Mouse (Mus musculus) embryonic facial prominence, embryonic 14.5 days (tissue): ENCODE results near the gene Rpl18. TPM values are rescaled to one million over a fixed set of nuclear protein-coding genes. Genes with fewer than 3 reads are reported as not detected.

Experiments used
- ATAC-seq: fragments of 200-750 bp; cut with Nextera tagmentation; 2 replicates; pipeline ENCODE4 v1.8.0; 2017; ENCODE audit warnings: low read depth, moderate number of reproducible peaks, moderate TSS enrichment
- DNase-seq: peaks from one replicate; pipeline ENCODE4 v3.0.0-alpha.2; 2015; ENCODE audit warnings: low spot score
- H3K27ac ChIP-seq: fragments of 300-500 bp; sonication (generic); replicated peaks from 2 replicates; pipeline ENCODE4 v1.5.1; 2014; ENCODE audit warnings: low read depth, mild to moderate bottlenecking, low read length, moderate library complexity
- H3K27me3 ChIP-seq: fragments of 300-500 bp; sonication (generic); replicated peaks from 2 replicates; pipeline ENCODE4 v1.6.1; 2014; ENCODE audit warnings: low read length; ENCODE audit not compliant: control insufficient read depth, insufficient read depth
- H3K36me3 ChIP-seq: fragments of 300-500 bp; sonication (generic); 2 replicates; pipeline ENCODE4 v1.6.1; 2014; ENCODE audit warnings: low read length, mixed read lengths; ENCODE audit not compliant: control insufficient read depth, insufficient read depth
- H3K4me1 ChIP-seq: fragments of 300-500 bp; sonication (generic); 2 replicates; pipeline ENCODE4 v1.6.1; 2014; ENCODE audit warnings: antibody characterized with exemption, low read length; ENCODE audit not compliant: control insufficient read depth, insufficient read depth
- H3K4me2 ChIP-seq: fragments of 300-500 bp; sonication (generic); 2 replicates; pipeline ENCODE4 v1.6.1; 2014; ENCODE audit warnings: low read depth, mild to moderate bottlenecking, low read length, moderate library complexity, mixed read lengths
- H3K4me3 ChIP-seq: fragments of 300-500 bp; sonication (generic); 2 replicates; pipeline ENCODE4 v1.5.1; 2014; ENCODE audit warnings: low read depth, mild to moderate bottlenecking, low read length
- H3K9ac ChIP-seq: fragments of 300-500 bp; sonication (generic); 2 replicates; pipeline ENCODE4 v1.6.1; 2014; ENCODE audit warnings: low read depth, mild to moderate bottlenecking, low read length, moderate library complexity, mixed read lengths
- H3K9me3 ChIP-seq: fragments of 300-500 bp; sonication (generic); 2 replicates; pipeline ENCODE4 v1.6.1; 2016; ENCODE audit warnings: low read length; ENCODE audit not compliant: control insufficient read depth
- WGBS: fragments of 180-500 bp; shearing (Covaris S2); extraction: QIAGEN DNeasy Blood & Tissue Kit; methylation state at CpG from one replicate; pipeline ENCODE4 v1.1.7; 2014; 5-methylcytosine and 5-hydroxymethylcytosine counted together
- polyA plus RNA-seq: library from polyadenylated mRNA; unstranded; fragments of >200 nt; fragmentation: Nextera tagmentation; extraction: Ambion mirVana; gene quantifications from 2 replicates; pipeline ENCODE4 v1.2.1, GENCODE M21; 2014

Gene Rpl18
- polyA plus RNA-seq, result 1,174 and 1,204 TPM in 2 replicates

DNA sequence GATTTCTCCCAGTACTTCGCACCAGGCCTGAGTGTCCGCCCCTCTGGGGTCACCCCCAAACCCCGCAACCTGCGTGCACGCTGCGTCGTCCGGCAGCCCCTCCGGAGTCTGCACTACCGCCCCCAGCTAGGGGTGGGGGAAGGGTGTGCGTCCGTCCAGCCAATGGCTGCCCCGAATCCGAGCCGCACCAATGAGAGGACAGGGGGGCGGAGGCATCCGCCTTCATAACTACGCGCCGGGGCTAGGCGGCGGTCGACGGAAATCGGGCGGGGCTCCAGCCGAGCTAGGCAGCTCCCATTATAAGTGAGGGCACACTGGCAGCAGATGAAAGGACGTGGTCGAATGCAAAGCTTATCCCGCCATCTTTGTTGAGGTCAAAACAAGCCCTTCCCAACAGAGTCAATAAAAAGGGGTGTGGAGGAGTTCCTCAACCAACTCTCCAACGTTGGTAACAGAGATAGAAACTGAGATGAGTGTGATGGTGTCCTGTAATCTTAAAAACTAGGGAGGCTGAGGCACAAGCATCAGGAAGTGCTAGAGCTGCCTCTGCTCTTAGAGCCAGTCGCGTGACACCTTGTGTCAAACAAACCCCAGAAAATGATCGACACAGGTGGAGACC, at the start of gene Rpl18:
TSS of gene Rpl18 (plus strand) at position 368 of the 619 bp plus-strand sequence.
- H3K4me3 ChIP-seq, result peak within 1 kb of the TSS; percentile 57
- peak within 1 kb of the TSS; percentile 64 for H3K9ac ChIP-seq
- peaks cover 51% of the 10 kb centered on the region for H3K36me3 ChIP-seq
- no peaks in the 10 kb centered on the region for H3K27me3 ChIP-seq
- H3K4me2 ChIP-seq, result peak within 1 kb of the TSS; percentile 71
- peak within 1 kb of the TSS; percentile 67 for H3K27ac ChIP-seq
- peaks cover 21% of the 10 kb centered on the region for H3K4me1 ChIP-seq
- ATAC-seq (peak; percentile 94), DNase-seq (peak; percentile 99)
- no peaks in the 10 kb centered on the region for H3K9me3 ChIP-seq
- 13% methylated on average over 23 of the region's 34 CpGs for WGBS

GRCm38 (mm10) chr7:45666161-45666560, 49.1 kb upstream of the Rpl18 start, which contains the start of gene Fut2:
Fut2 (minus strand) TSS chr7:45666394.
- DNase-seq, result no peak
- Histone ChIP-seq H3K9ac (peak within 1 kb of the TSS; percentile 30; the same call in 1 of the 2 replicates), H3K27ac (no peak within 1 kb of the TSS), H3K4me3 (no peak within 1 kb of the TSS), H3K36me3 (no peaks in the 10 kb centered on the region), H3K9me3 (no peaks in the 10 kb centered on the region), H3K27me3 (no peaks in the 10 kb centered on the region), H3K4me1 (peaks cover 9% of the 10 kb centered on the region; the same call in 1 of the 2 replicates), H3K4me2 (no peak within 1 kb of the TSS)
- 77% methylated on average over 7 of the region's 7 CpGs for WGBS
- ATAC-seq, result no peak

- no peak overlapping the region for H3K4me3 ChIP-seq
- WGBS, result 68% methylated on average over 14 of the region's 14 CpGs
- H3K36me3 ChIP-seq, result no peaks in the 10 kb centered on the region
- H3K27me3 ChIP-seq, result no peaks in the 10 kb centered on the region
- H3K27ac ChIP-seq, result no peak overlapping the region
- no peaks in the 10 kb centered on the region for H3K9me3 ChIP-seq
- H3K4me1 ChIP-seq, result peaks cover 9% of the 10 kb centered on the region; the same call in 1 of the 2 replicates
- no peak overlapping the region for H3K9ac ChIP-seq
- H3K4me2 ChIP-seq, result no peak overlapping the region
- DNase-seq (peak; percentile 69), ATAC-seq (no peak)
These were observed 47.5 kb upstream of the Rpl18 start for GRCm38 (mm10) chr7:45667761-45668160.

- Histone ChIP-seq H3K36me3 (no peaks in the 10 kb centered on the region), H3K27me3 (no peaks in the 10 kb centered on the region), H3K4me2 (no peak overlapping the region), H3K9me3 (no peaks in the 10 kb centered on the region), H3K9ac (no peak overlapping the region), H3K4me3 (no peak overlapping the region), H3K27ac (no peak overlapping the region), H3K4me1 (peaks cover 9% of the 10 kb centered on the region; the same call in 1 of the 2 replicates)
- DNase-seq (no peak), ATAC-seq (no peak)
- WGBS, result 94% methylated on average over 9 of the region's 9 CpGs
These were observed 46.3 kb upstream of the Rpl18 start for GRCm38 (mm10) chr7:45668921-45669320.

DNA sequence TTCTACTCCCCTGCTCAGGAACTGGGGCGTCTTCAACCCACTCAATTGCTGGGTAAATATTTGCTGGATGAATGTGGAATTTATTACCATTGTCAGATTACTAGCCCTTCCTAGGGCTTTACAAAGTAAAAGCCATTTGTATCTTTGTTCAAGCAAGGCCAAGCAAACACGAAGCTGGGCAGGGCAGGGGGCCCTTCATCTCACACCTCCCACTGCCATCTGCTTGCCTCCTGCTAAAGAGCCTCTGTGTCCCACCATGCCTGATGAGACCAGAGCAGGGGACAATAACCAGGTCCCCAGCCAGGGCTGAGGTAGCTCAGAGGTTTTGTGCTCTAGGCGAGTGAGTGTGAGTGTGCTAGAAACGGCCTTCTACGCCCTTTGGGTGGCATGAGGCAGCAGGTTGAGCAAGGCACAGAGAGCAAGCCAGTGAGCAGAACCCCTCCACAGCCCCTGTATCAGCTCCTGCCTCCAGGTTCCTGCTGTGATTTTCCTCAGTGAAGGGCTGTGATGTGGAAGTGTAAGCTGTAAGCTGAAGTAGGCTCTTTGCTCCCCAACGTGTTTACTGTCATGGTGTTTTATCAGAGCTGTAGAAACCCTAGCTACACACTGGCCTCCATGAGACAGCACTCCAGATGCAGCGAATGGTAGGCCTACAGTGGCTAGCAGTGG, 37.5 kb upstream of the Rpl18 start:
- H3K4me2 ChIP-seq, result no peak overlapping the region
- WGBS, result 81% methylated on average over 7 of the region's 7 CpGs
- H3K4me3 ChIP-seq, result no peak overlapping the region
- no peaks in the 10 kb centered on the region for H3K27me3 ChIP-seq
- H3K9ac ChIP-seq, result no peak overlapping the region
- H3K4me1 ChIP-seq, result peaks cover 6% of the 10 kb centered on the region; the same call in 1 of the 2 replicates
- H3K27ac ChIP-seq, result no peak overlapping the region
- H3K9me3 ChIP-seq, result no peaks in the 10 kb centered on the region
- no peak for ATAC-seq
- DNase-seq, result no peak
- H3K36me3 ChIP-seq, result no peaks in the 10 kb centered on the region

- H3K27me3 ChIP-seq, result no peaks in the 10 kb centered on the region
- peaks cover 6% of the 10 kb centered on the region; the same call in 1 of the 2 replicates for H3K4me1 ChIP-seq
- no peak for DNase-seq
- no peak overlapping the region for H3K27ac ChIP-seq
- no peak overlapping the region for H3K9ac ChIP-seq
- no peaks in the 10 kb centered on the region for H3K36me3 ChIP-seq
- H3K4me3 ChIP-seq, result no peak overlapping the region
- ATAC-seq, result no peak
- H3K9me3 ChIP-seq, result no peaks in the 10 kb centered on the region
- H3K4me2 ChIP-seq, result no peak overlapping the region
- WGBS, result 91% methylated on average over 13 of the region's 14 CpGs
These were observed 36.7 kb upstream of the Rpl18 start for GRCm38 (mm10) chr7:45678513-45678912.

- no peak overlapping the region for H3K9ac ChIP-seq
- peak overlapping the region; percentile 21; the same call in 1 of the 2 replicates for H3K27ac ChIP-seq
- no peaks in the 10 kb centered on the region for H3K27me3 ChIP-seq
- H3K9me3 ChIP-seq, result no peaks in the 10 kb centered on the region
- WGBS, result 70% methylated on average over 14 of the region's 14 CpGs
- H3K4me1 ChIP-seq, result peaks cover 10% of the 10 kb centered on the region
- no peaks in the 10 kb centered on the region for H3K36me3 ChIP-seq
- H3K4me3 ChIP-seq, result no peak overlapping the region
- ATAC-seq (no peak), DNase-seq (no peak)
- no peak overlapping the region for H3K4me2 ChIP-seq
These were observed 35.2 kb upstream of the Rpl18 start for GRCm38 (mm10) chr7:45679966-45680621.

- no peaks in the 10 kb centered on the region for H3K36me3 ChIP-seq
- WGBS, result 76% methylated on average over 8 of the region's 8 CpGs
- H3K9me3 ChIP-seq, result no peaks in the 10 kb centered on the region
- H3K9ac ChIP-seq, result no peak overlapping the region; the same call in 1 of the 2 replicates
- peaks cover 21% of the 10 kb centered on the region for H3K4me1 ChIP-seq
- DNase-seq (no peak), ATAC-seq (no peak)
- H3K4me3 ChIP-seq, result no peak overlapping the region
- no peak overlapping the region for H3K27ac ChIP-seq
- no peak overlapping the region for H3K4me2 ChIP-seq
- H3K27me3 ChIP-seq, result no peaks in the 10 kb centered on the region
These were observed 34.1 kb upstream of the Rpl18 start for GRCm38 (mm10) chr7:45681046-45681736.
